Mouse (Mus musculus): ENCODE results near the gene Tomm40.

DNA sequence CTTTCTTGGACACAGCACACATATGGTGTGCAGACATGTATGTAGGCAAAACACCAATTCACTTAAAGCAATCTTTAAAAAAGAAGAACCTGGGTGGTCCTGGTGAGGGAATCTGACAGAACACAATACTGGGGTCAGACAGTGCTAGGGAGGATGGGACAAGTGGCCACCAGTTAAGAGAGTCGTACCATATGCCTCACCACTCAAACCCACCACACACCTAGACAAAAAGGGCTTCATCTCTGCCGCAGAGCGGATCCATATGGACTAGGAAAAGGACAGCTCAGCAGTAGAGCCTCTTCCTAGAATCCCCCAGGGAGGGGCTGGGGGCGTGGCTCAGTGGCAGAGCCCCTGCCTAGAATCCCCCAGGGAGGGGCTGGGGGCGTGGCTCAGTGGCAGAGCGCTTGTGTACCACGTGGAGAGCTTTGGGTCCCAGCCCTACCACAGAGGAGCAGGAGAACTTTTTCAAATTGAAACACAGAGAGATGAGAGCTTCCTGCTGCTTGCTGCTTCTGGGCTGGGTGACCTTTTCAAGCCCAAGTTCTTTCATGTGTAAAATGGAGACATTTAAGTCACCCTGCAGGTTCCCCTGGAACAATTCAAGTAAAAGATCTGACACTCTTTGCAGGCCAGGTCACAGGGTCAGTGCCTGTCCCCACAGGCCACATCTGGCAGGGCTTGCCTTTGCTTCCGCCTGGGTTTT lies 26.2 kb upstream of the Tomm40 start:
- TF ChIP-seq CTCF (IDR thresholded peaks at IDR 0.05; ENCODE audit: low read depth, low read length) = no peak
- TF ChIP-seq POLR2A (IDR thresholded peaks at IDR 0.05; ENCODE audit: borderline replicate concordance, low read depth, low read length) = no peak

Measured in bone marrow macrophage, adult 2 months (primary cell).